Mouse (Mus musculus) midbrain, embryonic 12.5 days (tissue): Measurements from ENCODE around the gene Tax1bp1. TPM values are rescaled to one million over a fixed set of nuclear protein-coding genes. Genes with fewer than 3 reads are reported as not detected.

Experiments
- ATAC-seq: fragments of 200-750 bp; cut with Nextera tagmentation; 2 replicates; pipeline ENCODE4 v1.8.0; 2017; ENCODE audit warnings: low read depth, moderate TSS enrichment, moderate library complexity; ENCODE audit not compliant: low FRiP score
- H3K27ac ChIP-seq: fragments of 300-500 bp; sonication (generic); replicated peaks from 2 replicates; pipeline ENCODE4 v1.5.1; 2016; ENCODE audit warnings: mild to moderate bottlenecking
- H3K27me3 ChIP-seq: fragments of 300-500 bp; sonication (generic); 2 replicates; pipeline ENCODE4 v1.6.1; 2016; ENCODE audit warnings: mild to moderate bottlenecking
- H3K36me3 ChIP-seq: fragments of 300-500 bp; sonication (generic); 2 replicates; pipeline ENCODE4 v1.6.1; 2016
- H3K4me1 ChIP-seq: fragments of 300-500 bp; sonication (generic); 2 replicates; pipeline ENCODE4 v1.6.1; 2016
- H3K4me2 ChIP-seq: fragments of 300-500 bp; sonication (generic); replicated peaks from 2 replicates; pipeline ENCODE4 v1.6.1; 2016; ENCODE audit warnings: mild to moderate bottlenecking, moderate library complexity
- H3K4me3 ChIP-seq: fragments of 300-500 bp; sonication (generic); 2 replicates; pipeline ENCODE4 v1.5.1; 2016; ENCODE audit warnings: mild to moderate bottlenecking
- H3K9ac ChIP-seq: fragments of 300-500 bp; sonication (generic); replicated peaks from 2 replicates; pipeline ENCODE4 v1.6.1; 2016; ENCODE audit warnings: mild to moderate bottlenecking, moderate library complexity
- H3K9me3 ChIP-seq: fragments of 300-500 bp; sonication (generic); 2 replicates; pipeline ENCODE4 v1.6.1; 2016; ENCODE audit warnings: mild to moderate bottlenecking
- WGBS: fragments of 180-500 bp; shearing (Covaris S2); methylation state at CpG from one replicate; pipeline ENCODE4 v1.1.7; 2016; 5-methylcytosine and 5-hydroxymethylcytosine counted together
- polyA plus RNA-seq: library from polyadenylated mRNA; unstranded; fragments of >200 nt; fragmentation: Nextera tagmentation; extraction: Ambion mirVana; gene quantifications from 2 replicates; pipeline ENCODE4 v1.2.1, GENCODE M21; 2016

Gene Tax1bp1
- polyA plus RNA-seq, 1 experiment from 2014 or later: 150 TPM

DNA sequence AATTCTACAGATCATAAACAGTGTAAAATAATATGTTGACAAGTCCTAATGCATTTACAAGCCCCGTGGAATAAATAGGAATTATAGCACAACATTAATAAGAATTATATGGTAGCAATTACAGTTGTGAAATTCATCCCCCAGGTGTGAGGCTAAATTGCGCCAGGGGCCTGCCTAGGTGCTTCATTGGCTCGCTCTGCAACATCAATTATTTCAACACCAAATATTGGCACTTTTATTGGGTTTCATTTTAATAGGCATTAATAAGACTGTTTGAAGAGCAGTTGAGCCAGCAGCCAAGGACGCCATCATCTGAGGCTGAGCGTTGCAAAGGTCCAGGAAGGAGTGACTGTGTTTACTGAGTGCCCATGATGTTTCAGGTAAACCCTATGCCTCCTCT is 65.0 kb downstream of the Tax1bp1 start:
- Histone ChIP-seq H3K9me3 (no peaks in the 10 kb centered on the region), H3K4me3 (no peak overlapping the region), H3K36me3 (no peaks in the 10 kb centered on the region), H3K27me3 (no peaks in the 10 kb centered on the region), H3K4me1 (no peaks in the 10 kb centered on the region), H3K4me2 (no peak overlapping the region), H3K27ac (no peak overlapping the region), H3K9ac (no peak overlapping the region)
- ATAC-seq: no peak
- WGBS: 91% methylated on average over 5 of the region's 5 CpGs

DNA sequence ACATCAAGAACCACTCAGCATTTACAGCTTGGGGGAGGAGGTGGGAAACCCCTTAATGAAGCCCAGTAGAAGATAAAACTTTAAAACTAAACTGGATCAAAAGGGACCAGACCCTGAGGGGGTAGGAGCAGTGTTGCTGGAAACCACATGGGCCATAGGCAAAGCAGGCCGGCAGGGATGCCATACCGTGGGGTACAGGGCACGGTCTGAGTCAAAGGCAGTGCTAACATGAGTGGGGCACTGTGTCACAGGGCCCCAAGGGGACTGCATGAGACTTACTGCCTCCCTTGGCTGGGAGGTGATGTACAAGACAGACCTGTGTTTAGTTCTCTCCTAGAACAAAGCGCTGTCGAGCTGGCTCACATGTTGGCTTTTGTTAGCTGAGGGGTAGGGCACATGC is 66.0 kb downstream of the Tax1bp1 start:
- 84% methylated on average over 5 of the region's 5 CpGs for WGBS
- no peak for ATAC-seq

DNA sequence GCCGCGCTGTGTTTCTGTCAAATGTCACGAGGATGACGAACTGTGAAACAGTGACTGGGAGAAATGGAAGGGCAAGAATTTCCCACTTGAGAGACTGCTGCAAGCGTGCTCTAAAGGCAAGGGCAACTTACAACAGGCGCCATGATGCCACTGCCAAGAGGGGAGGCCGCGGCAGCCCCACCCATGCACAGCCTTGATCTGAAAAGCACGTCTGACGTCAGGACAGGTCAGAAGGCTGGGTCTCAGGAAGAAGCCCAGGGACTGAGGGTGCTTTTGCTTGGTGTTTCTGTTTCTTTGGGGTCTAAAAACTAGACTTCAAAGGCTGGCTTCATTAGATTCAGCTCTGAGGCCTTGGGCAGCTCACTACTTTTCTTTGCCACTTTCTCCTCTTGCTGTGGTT is 76.8 kb downstream of the Tax1bp1 start:
- Histone ChIP-seq H3K27ac (no peak overlapping the region), H3K9me3 (no peaks in the 10 kb centered on the region), H3K4me2 (no peak overlapping the region), H3K4me1 (peaks cover 11% of the 10 kb centered on the region; the same call in 1 of the 2 replicates), H3K36me3 (no peaks in the 10 kb centered on the region), H3K9ac (no peak overlapping the region), H3K4me3 (no peak overlapping the region), H3K27me3 (no peaks in the 10 kb centered on the region)
- WGBS: 88% methylated on average over 10 of the region's 10 CpGs
- no peak for ATAC-seq

More for the DNA sequence above, 66.0 kb downstream of the Tax1bp1 start:
- Histone ChIP-seq H3K36me3 (no peaks in the 10 kb centered on the region), H3K4me1 (no peaks in the 10 kb centered on the region), H3K27ac (no peak overlapping the region), H3K4me2 (no peak overlapping the region), H3K4me3 (no peak overlapping the region), H3K9me3 (no peaks in the 10 kb centered on the region), H3K9ac (no peak overlapping the region), H3K27me3 (no peaks in the 10 kb centered on the region)

- 84% methylated on average over 4 of the region's 4 CpGs for WGBS
Measured at GRCm38 (mm10) chr6:52790781-52791180, 77.3 kb downstream of the Tax1bp1 start.

DNA sequence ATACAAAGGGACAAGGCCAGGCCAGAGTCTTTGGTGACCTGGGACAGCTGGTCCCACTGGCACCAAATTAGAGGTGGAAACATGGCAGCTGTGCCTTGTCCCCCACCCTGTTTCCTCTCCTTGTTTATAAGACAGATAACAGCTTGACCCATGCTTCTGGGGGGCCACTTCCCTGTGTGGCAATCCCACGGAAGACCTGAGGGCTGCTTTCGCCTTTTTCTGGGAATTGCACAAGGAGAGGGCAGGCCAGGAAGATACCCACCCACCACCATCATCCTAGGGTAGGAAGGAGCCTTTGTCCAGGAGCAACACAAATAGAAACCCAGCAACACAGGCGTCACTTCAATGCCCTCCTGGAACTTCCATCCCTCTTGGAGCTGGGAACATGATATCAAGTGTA is 78.9 kb downstream of the Tax1bp1 start:
- H3K27me3 ChIP-seq: no peaks in the 10 kb centered on the region
- no peak for ATAC-seq
- WGBS: 81% methylated on average over 3 of the region's 3 CpGs
- no peak overlapping the region for H3K27ac ChIP-seq
- no peaks in the 10 kb centered on the region for H3K36me3 ChIP-seq
- no peak overlapping the region for H3K4me2 ChIP-seq
- H3K9ac ChIP-seq: no peak overlapping the region
- H3K4me1 ChIP-seq: peaks cover 18% of the 10 kb centered on the region
- H3K9me3 ChIP-seq: no peaks in the 10 kb centered on the region
- no peak overlapping the region for H3K4me3 ChIP-seq

More at GRCm38 (mm10) chr6:52790781-52791180, 77.3 kb downstream of the Tax1bp1 start:
- no peaks in the 10 kb centered on the region for H3K9me3 ChIP-seq
- H3K9ac ChIP-seq: no peak overlapping the region
- H3K36me3 ChIP-seq: no peaks in the 10 kb centered on the region
- H3K4me1 ChIP-seq: peaks cover 12% of the 10 kb centered on the region; the same call in 1 of the 2 replicates
- no peak overlapping the region for H3K4me2 ChIP-seq
- no peak overlapping the region for H3K4me3 ChIP-seq
- ATAC-seq: no peak
- H3K27ac ChIP-seq: no peak overlapping the region
- no peaks in the 10 kb centered on the region for H3K27me3 ChIP-seq

- 69% methylated on average over 16 of the region's 16 CpGs for WGBS
- Histone ChIP-seq H3K9me3 (no peaks in the 10 kb centered on the region), H3K27ac (no peak overlapping the region), H3K4me1 (peaks cover 11% of the 10 kb centered on the region), H3K9ac (no peak overlapping the region), H3K27me3 (no peaks in the 10 kb centered on the region), H3K36me3 (no peaks in the 10 kb centered on the region), H3K4me3 (no peak overlapping the region), H3K4me2 (no peak overlapping the region)
- ATAC-seq: no peak
Measured at GRCm38 (mm10) chr6:52795029-52795841, 81.7 kb downstream of the Tax1bp1 start.

- Histone ChIP-seq H3K4me3 (no peak overlapping the region), H3K9me3 (no peaks in the 10 kb centered on the region), H3K4me2 (no peak overlapping the region), H3K27me3 (no peaks in the 10 kb centered on the region), H3K9ac (no peak overlapping the region), H3K36me3 (no peaks in the 10 kb centered on the region), H3K27ac (no peak overlapping the region), H3K4me1 (peaks cover 9% of the 10 kb centered on the region)
- no peak for ATAC-seq
- WGBS: 71% methylated on average over 9 of the region's 9 CpGs
Measured at GRCm38 (mm10) chr6:52796035-52796598, 82.6 kb downstream of the Tax1bp1 start.

- Histone ChIP-seq H3K4me1 (peaks cover 9% of the 10 kb centered on the region), H3K36me3 (no peaks in the 10 kb centered on the region), H3K9me3 (no peaks in the 10 kb centered on the region), H3K9ac (no peak overlapping the region), H3K4me2 (no peak overlapping the region), H3K27me3 (no peaks in the 10 kb centered on the region), H3K4me3 (no peak overlapping the region), H3K27ac (no peak overlapping the region)
- no peak for ATAC-seq
- WGBS: 67% methylated on average over 1 of the region's 1 CpGs
Measured at GRCm38 (mm10) chr6:52796691-52797090, 83.2 kb downstream of the Tax1bp1 start.

- H3K27me3 ChIP-seq: no peaks in the 10 kb centered on the region
- ATAC-seq: no peak
- no peaks in the 10 kb centered on the region for H3K9me3 ChIP-seq
- H3K4me3 ChIP-seq: no peak overlapping the region
- H3K36me3 ChIP-seq: no peaks in the 10 kb centered on the region
- H3K4me1 ChIP-seq: peaks cover 9% of the 10 kb centered on the region
- H3K9ac ChIP-seq: no peak overlapping the region
- no peak overlapping the region for H3K27ac ChIP-seq
- H3K4me2 ChIP-seq: no peak overlapping the region
- 52% methylated on average over 6 of the region's 6 CpGs for WGBS
Measured at GRCm38 (mm10) chr6:52797252-52797800, 83.8 kb downstream of the Tax1bp1 start.

DNA sequence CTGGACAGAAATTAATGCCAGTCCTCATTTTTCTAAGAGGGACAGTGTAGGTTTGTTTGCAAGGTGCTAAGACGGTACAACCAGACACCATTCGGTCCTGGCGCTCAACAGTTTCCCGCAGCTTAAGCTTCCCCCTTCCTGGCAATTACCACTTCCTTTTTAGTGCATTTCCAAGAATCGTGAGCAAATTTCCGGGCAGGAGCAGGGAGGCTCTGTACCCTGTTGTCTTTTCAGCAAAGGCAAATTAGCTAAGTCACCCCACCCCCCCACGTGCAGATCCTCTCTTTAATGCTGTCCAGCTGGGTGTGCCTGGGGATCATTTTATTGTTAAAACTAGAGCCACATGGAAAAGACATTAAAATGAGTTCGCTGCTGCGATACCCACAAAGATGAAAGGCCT is 88.7 kb downstream of the Tax1bp1 start:
- Histone ChIP-seq H3K4me3 (no peak overlapping the region), H3K4me2 (no peak overlapping the region), H3K9me3 (no peaks in the 10 kb centered on the region), H3K27ac (no peak overlapping the region), H3K36me3 (no peaks in the 10 kb centered on the region), H3K9ac (no peak overlapping the region), H3K4me1 (peaks cover 9% of the 10 kb centered on the region), H3K27me3 (no peaks in the 10 kb centered on the region)
- no peak for ATAC-seq
- WGBS: 51% methylated on average over 9 of the region's 9 CpGs

GRCm38 (mm10) chr6:52805237-52805856 is 91.8 kb downstream of the Tax1bp1 start:
- no peak overlapping the region for H3K4me3 ChIP-seq
- no peaks in the 10 kb centered on the region for H3K36me3 ChIP-seq
- no peaks in the 10 kb centered on the region for H3K9me3 ChIP-seq
- no peak overlapping the region for H3K9ac ChIP-seq
- WGBS: 91% methylated on average over 3 of the region's 3 CpGs
- H3K27me3 ChIP-seq: no peaks in the 10 kb centered on the region
- peaks cover 5% of the 10 kb centered on the region for H3K4me1 ChIP-seq
- no peak overlapping the region for H3K27ac ChIP-seq
- ATAC-seq: no peak
- H3K4me2 ChIP-seq: no peak overlapping the region
